Mouse (Mus musculus) thymus, adult 18-20 months (tissue): ENCODE measurements at regions not wholly inside any gene's neighbourhood (a gene's known extent, or its start where the extent isn't known, plus 50 kb on each side); places are given as distances from the start of the nearest gene placed in this dataset.

Experiments
- DNase-seq, 2 experiments: peaks; one replicate each; pipeline ENCODE4 v3.0.0; 2022; ENCODE audit warnings: mixed read lengths in 2 of 2

GRCm38 (mm10) chr17:45285621-45286189 lies 147.8 kb downstream of the Cdc5l start:
- DNase-seq, result no peak

GRCm38 (mm10) chr17:45281554-45281953 lies 152.0 kb downstream of the Cdc5l start:
- DNase-seq, result no peak

DNA sequence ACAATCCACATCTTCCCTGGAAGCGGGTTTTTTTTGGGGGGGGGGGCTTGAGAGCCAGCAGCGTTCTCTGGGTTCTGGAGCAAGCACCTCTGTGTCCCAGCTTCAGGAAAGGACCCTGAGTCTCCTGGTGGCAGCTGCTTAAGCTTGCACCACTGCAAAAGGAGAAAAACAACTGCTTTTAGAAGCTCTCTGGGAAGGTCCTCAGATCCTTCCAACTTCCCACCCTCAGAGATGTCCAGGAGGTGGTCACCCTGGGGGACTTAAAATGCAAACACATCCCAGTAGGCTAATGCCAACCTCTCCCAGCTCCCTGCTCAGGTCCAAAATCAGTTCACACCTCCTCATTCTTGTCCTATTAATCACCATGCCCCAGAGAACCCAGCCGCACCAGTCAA lies 153.7 kb downstream of the Cdc5l start:
- DNase-seq, result no peak

DNA sequence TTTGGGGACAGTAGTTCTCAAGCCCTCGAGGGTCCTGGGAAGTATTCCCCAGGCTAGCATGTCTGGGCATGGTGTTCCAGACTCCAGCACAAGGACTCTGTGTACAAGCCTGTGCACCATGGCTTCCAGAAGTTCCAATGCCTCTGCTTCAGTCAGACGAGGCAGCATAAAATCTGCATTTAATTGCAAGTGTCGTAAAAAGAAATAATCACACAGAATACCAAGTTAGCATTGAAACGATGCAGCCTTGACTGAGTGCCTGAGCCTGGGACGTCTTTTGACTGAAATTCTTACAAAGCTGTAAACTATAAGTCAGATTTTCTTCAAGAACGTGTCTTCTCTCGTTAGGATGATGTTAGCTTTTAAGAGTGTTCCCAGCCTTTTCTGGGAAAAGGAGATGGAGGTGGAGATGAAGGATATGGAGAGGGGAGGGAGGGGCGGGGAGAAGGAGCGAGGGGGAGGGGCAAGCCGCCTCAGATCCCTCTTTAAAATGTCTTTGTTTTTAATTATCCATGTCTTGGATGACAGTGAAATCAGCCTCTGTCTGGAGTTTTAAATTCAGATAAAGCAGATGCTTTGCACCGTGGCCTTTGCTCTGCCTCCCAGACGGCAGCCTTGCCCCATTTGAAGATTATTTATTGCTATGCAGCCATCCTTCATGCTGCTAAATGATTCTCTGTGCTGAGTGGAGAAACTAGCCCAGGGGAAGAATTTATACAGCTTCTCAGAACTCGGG lies 154.3 kb downstream of the Cdc5l start:
- no peak for DNase-seq

GRCm38 (mm10) chr17:45277516-45277915 lies 156.0 kb downstream of the Cdc5l start:
- no peak for DNase-seq

DNA sequence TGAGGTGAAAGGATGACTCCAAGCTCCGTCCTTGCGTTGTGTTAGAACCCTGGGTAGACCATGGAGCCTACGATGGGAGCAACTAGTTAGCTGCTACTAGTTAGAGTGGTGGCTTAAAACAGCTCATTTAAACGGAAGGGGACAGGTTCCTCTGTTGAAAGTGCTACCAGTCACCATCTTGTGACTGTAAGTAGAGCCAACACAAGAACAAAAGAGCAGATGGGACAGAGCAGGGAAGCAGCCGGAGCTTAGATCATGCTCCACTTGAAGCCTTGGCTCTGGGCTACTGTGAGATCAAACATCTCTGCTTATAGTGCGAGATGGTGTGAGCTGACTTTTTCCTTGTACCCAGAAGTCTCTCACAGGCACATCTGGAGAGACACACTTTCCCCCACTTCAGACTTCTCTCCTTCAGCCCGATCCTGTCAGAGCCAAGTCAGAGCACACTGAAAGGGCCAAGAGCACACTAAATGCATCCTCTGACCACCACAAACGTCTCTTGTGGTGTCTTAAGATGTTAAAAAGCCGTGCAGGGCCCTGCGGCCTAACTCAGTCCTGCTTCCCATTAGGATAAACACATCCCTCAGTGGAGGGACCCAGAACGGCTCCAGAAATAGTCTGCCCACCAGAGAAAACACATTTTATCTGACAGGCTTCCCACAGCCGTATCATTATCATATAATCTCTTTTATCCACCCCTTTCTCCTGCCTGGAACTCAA lies 156.7 kb downstream of the Cdc5l start:
- DNase-seq, result no peak

GRCm38 (mm10) chr17:45274894-45275293 lies 158.6 kb downstream of the Cdc5l start:
- DNase-seq, result no peak

GRCm38 (mm10) chr17:45266776-45267175 lies 166.8 kb downstream of the Cdc5l start:
- no peak for DNase-seq

DNA sequence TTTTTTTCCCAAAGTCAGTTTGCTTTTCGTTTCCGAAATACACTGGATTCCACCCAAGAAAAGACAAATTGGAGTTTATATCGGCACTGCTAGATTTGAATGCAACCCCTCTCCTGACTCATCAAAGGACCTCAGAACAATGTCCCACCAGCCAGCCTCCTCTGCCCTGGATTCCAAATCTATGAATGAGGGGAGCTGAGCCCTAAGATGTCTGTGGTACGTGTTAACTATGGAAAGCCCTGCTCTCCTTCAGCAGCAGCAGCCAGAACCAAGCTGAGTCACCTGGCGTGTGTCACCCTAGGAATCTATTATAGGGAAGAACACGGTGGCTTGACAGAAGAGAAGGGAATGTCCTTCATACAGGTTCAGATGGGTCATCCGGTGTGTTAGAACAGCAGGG lies 167.9 kb downstream of the Cdc5l start:
- no peak for DNase-seq

GRCm38 (mm10) chr17:45264434-45264833 lies 169.1 kb downstream of the Cdc5l start:
- DNase-seq, result no peak

- DNase-seq, result no peak
Observed at GRCm38 (mm10) chr17:45260421-45260820, 173.1 kb downstream of the Cdc5l start.

- DNase-seq, result no peak
Observed at GRCm38 (mm10) chr17:45258007-45258406, 175.5 kb downstream of the Cdc5l start.

GRCm38 (mm10) chr17:45252593-45253230 lies 180.8 kb downstream of the Cdc5l start:
- DNase-seq, result no peak

GRCm38 (mm10) chr17:45251034-45251730 lies 182.4 kb downstream of the Cdc5l start:
- DNase-seq, result peak; percentile 6 to 17

- DNase-seq, result no peak
Observed at GRCm38 (mm10) chr17:45250450-45250849, 183.1 kb downstream of the Cdc5l start.

GRCm38 (mm10) chr17:45247142-45248137 lies 186.1 kb downstream of the Cdc5l start:
- no peak for DNase-seq

- DNase-seq, result no peak
Observed at GRCm38 (mm10) chr17:45244870-45245269, 188.7 kb downstream of the Cdc5l start.

- DNase-seq, result no peak
Observed at GRCm38 (mm10) chr17:45243103-45243502, 190.4 kb downstream of the Cdc5l start.

DNA sequence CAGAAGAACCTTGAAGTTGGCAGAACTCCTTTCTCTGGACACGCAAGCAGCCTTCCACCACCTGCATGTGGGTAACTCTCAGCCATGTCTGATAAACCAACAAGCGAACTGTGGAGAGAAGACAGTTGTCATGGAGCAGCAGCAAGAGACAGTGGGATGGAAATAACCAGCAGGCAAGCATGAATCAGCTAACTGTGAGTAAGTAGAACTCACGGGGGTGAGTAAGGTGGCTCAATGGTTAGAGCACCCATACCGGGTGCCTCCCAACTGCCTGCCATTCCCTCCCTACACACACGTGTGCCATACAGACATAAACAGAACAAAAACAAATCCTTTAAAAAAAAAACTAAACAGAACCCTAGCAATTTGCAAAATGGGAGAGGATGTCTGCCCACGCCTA lies 191.5 kb downstream of the Cdc5l start:
- DNase-seq, result no peak

- DNase-seq, result no peak
Observed at GRCm38 (mm10) chr17:45240963-45241543, 192.5 kb downstream of the Cdc5l start.

DNA sequence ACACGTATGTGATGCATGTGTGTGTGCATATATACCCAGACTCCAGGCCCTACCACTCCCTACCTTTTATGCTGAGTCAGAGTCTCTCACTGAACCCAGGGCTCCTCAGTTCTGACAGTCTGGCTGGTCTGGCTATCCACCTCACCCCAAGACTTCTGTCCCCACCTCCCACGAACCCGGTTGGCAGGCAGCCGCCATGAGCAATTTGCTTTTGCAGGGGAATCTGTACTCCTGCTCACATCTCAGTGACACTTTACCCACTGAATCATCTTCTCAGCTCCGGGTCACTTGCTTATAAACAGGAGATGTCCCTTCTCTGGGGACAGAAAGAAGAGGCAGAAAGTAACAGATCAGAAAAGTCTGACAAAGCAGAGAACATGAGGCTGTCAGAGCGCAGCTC lies 193.0 kb downstream of the Cdc5l start:
- DNase-seq, result no peak
